Mouse (Mus musculus) lung, adult 10 weeks (tissue): ENCODE results near the gene Pmch. TPM values are rescaled to one million over a fixed set of nuclear protein-coding genes. Genes with fewer than 3 reads are reported as not detected.

Experiments used
- polyA plus RNA-seq: library from polyadenylated mRNA; stranded (reverse); fragments of 350-450 nt; fragmentation: Illumina TruSeq; extraction: RNeasy Lipid Tissue Mini Kit (QIAGEN cat#74804); gene quantifications from one replicate; pipeline ENCODE4 v1.2.3, GENCODE M21; 2014; ENCODE audit warnings: low read depth, low replicate concordance; ENCODE audit not compliant: insufficient read depth

Pmch gene
- polyA plus RNA-seq = not detected

GRCm38 (mm10) chr10:88090772-88091171 lies at the start of gene Pmch:
Gene Pmch, plus strand, starts transcription at chr10:88091072.

Other genes with a start within 250 kb of the Pmch start
- gene Igf1, start 232.8 kb upstream of the Pmch start, polyA plus RNA-seq = 8.6 TPM
- gene Parpbp, start 55.9 kb downstream of the Pmch start, polyA plus RNA-seq = 0.21 TPM
- 8.3 TPM for gene Nup37, start 55.9 kb downstream of the Pmch start, polyA plus RNA-seq
- gene Washc3, start 110.0 kb downstream of the Pmch start, polyA plus RNA-seq = 52.8 TPM